Mouse (Mus musculus) small intestine, adult 2 months (tissue): ENCODE measurements around the gene Ndufa12.

ENCODE experiments used
- CTCF ChIP-seq: fragments of 200-500 bp; IDR thresholded peaks from 2 replicates; pipeline ENCODE4 v1.5.1; 2012; ENCODE audit warnings: low read depth, mild to moderate bottlenecking, control low read depth, inconsistent platforms, low read length, moderate library complexity, mixed read lengths; ENCODE audit not compliant: insufficient replicate concordance, insufficient read length; ENCODE audit errors: extremely low read depth
- POLR2A ChIP-seq: fragments of 200-500 bp; IDR thresholded peaks from 2 replicates; pipeline ENCODE4 v1.6.1; 2012; ENCODE audit warnings: low read depth, mild to moderate bottlenecking, control low read depth, inconsistent platforms, low read length, moderate library complexity

DNA sequence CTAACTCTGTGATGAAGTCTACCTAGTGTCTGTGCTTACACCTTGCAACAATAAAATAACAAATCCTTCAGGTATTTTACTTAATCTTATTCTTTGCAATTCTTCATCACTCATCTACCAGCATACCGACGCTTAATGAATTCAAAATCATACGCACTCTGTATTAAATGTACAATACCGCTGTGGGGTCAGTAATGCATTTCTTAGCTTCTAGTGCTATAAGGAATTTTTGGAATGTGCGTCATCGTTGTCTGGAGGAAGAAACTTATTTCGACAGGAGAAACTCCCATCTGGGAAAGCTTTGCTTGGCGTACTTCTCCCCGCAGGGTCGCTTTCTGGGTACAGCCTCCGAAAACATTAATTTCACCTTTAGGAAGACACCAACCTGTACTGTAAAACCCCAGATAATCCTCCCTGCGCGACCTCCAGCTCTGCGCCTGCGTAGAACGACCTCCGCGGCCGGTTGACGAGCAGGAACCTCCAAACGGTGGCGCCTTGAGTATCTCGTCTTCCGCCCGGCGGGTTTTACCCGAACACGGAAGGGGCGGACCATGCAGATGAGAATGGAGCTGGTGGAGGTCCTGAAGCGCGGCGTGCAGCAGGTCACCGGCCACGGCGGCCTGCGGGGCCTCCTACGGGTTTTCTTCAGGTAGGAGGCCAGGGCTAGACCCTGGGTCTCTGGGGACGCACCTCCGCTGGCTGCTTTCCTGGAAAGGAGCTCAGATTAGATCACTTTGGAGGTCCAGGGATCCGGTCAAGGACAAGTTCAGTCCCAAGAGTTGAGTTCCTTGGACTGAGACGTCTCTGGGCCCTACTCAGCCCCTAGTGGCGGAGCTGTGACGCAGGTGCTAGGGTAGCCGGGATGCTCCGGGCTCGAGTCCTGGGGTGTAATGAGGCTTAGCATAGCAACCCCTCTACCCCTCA lies at the start of gene Ndufa12:
- TF ChIP-seq CTCF (peak; percentile 74), POLR2A (peak; percentile 83)
